Mouse (Mus musculus) urinary bladder, postnatal 36 days (tissue): ENCODE data around the gene Olfr1251.
"Not testable (repeated sequence)": the region's sequence is repeated elsewhere in the genome, so short reads cannot be mapped to it uniquely, and the experiment has no call there.

Experiments used
- DNase-seq, 2 experiments: peaks; one replicate each; pipeline ENCODE4 v3.0.0; 2022; ENCODE audit warnings: low spot score in 2 of 2, mixed read lengths in 1 of 2

Olfr1251 gene

GRCm38 (mm10) chr2:89671836-89672235 lies at the start of gene Olfr1251:
Gene Olfr1251 (minus strand): TSS chr2:89671936.
- DNase-seq = no peak

GRCm38 (mm10) chr2:89691980-89692379 lies 20.2 kb upstream of the Olfr1251 start:
- DNase-seq = no peak

- DNase-seq = no peak
Measured at GRCm38 (mm10) chr2:89661367-89661766, 10.4 kb downstream of the Olfr1251 start, which contains the start of gene Olfr1250. Gene Olfr1250 (minus strand): TSS chr2:89661467.

GRCm38 (mm10) chr2:89634883-89635282 lies 36.9 kb downstream of the Olfr1251 start, which contains the start of gene Olfr1249:
Gene Olfr1249 (minus strand): TSS chr2:89634983.
- no peak for DNase-seq

GRCm38 (mm10) chr2:89618145-89618544 lies 53.6 kb downstream of the Olfr1251 start, which contains the start of gene Olfr1248:
Gene Olfr1248 (minus strand): TSS chr2:89618245.
- not testable (repeated sequence) for DNase-seq
